Mouse (Mus musculus) G1E (cell line): ENCODE results near the gene Ces1a.

Experiments
- CTCF ChIP-seq: IDR thresholded peaks from 2 replicates; pipeline ENCODE4 v1.5.1; 2012; ENCODE audit warnings: low read depth, low read length, inconsistent platforms, mixed read lengths
- GATA1 ChIP-seq: IDR thresholded peaks from 2 replicates; pipeline ENCODE4 v1.6.1; 2012; ENCODE audit warnings: borderline replicate concordance, low read length, inconsistent platforms, mixed read lengths
- GATA2 ChIP-seq: IDR thresholded peaks from 2 replicates; pipeline ENCODE4 v1.6.1; 2012; ENCODE audit warnings: low read depth, low read length, inconsistent platforms, borderline replicate concordance
- POLR2AphosphoS5 ChIP-seq: IDR thresholded peaks from 2 replicates; pipeline ENCODE4 v1.6.1; 2012; ENCODE audit warnings: low read depth, low read length, inconsistent platforms; ENCODE audit not compliant: insufficient replicate concordance
- TAL1 ChIP-seq: conservative IDR thresholded peaks from 2 replicates; pipeline ENCODE4 v1.6.1; 2012; ENCODE audit warnings: low read depth, low read length, inconsistent platforms, mixed read lengths

GRCm38 (mm10) chr8:93088686-93089122 lies 40.7 kb upstream of the Ces1a start:
- no peak for TF ChIP-seq CTCF
- TF ChIP-seq TAL1, result no peak
- TF ChIP-seq POLR2AphosphoS5, result no peak
- no peak for TF ChIP-seq GATA2
- TF ChIP-seq GATA1, result no peak
